ENCODE assay signal across 10 mouse cellular contexts in genomic region chr11:107248753-107249152, GRCm38 (mm10). TPM values are rescaled to one million over a fixed set of nuclear protein-coding genes. Genes with fewer than 3 reads are reported as not detected.
DNase-seq lines count a peak whose midpoint lies in the region; ATAC-seq lines count a peak whose summit lies in the region.
"Had no signal": no experiment of that assay in that cellular context is flagged by ENCODE, and none has a peak within 500 bp of the region (broad histone marks: within the 10 kb centered on the region; RNA-seq: fewer than 3 reads in every experiment).

No protein-coding gene starts in this region.

- H3K27ac ChIP-seq in forebrain, embryonic 14.5 days (ENCODE audit: low read depth, low read length): peak overlapping the region; percentile 27; the same call in 1 of the 2 replicates
- no peak overlapping the region for H3K27ac ChIP-seq in forebrain, embryonic 11.5 days (ENCODE audit: low read depth, low read length)
- H3K27ac ChIP-seq in midbrain, embryonic 14.5 days (replicated peaks; ENCODE audit: low read depth, low read length): no peak overlapping the region
- no peak overlapping the region for H3K27ac ChIP-seq in midbrain, embryonic 11.5 days (ENCODE audit: low read depth, low read length)
- H3K27ac ChIP-seq in neural tube, embryonic 14.5 days (ENCODE audit: low read depth, low read length): no peak overlapping the region
- no peak overlapping the region for H3K27ac ChIP-seq in limb, embryonic 10.5 days
- H3K27ac ChIP-seq: embryonic facial prominence, embryonic 10.5 days had no signal

- no peak for ATAC-seq in forebrain, embryonic 14.5 days
- no peak for ATAC-seq in forebrain, embryonic 11.5 days (replicated peaks; ENCODE audit: low FRiP score)
- no peak for ATAC-seq in midbrain, embryonic 14.5 days (ENCODE audit: low FRiP score, low TSS enrichment)
- no peak for ATAC-seq in midbrain, embryonic 11.5 days (ENCODE audit: low FRiP score)
- peak; percentile 46; the same call in 1 of the 2 replicates for ATAC-seq in neural tube, embryonic 14.5 days (ENCODE audit: low read depth)
- no peak for ATAC-seq in inflammation-experienced regulatory T-cells, adult 6 months

- no peak overlapping the region for H3K4me3 ChIP-seq in forebrain, embryonic 14.5 days (ENCODE audit: low read depth, low read length)
- H3K4me3 ChIP-seq in forebrain, embryonic 11.5 days (ENCODE audit: low read depth, low read length): no peak overlapping the region
- no peak overlapping the region for H3K4me3 ChIP-seq in midbrain, embryonic 14.5 days (replicated peaks; ENCODE audit: low read depth, low read length)
- no peak overlapping the region for H3K4me3 ChIP-seq in midbrain, embryonic 11.5 days (ENCODE audit: low read depth, low read length)
- H3K4me3 ChIP-seq in neural tube, embryonic 14.5 days (ENCODE audit: low read depth, low read length): no peak overlapping the region
- H3K4me3 ChIP-seq in limb, embryonic 10.5 days: no peak overlapping the region
- H3K4me3 ChIP-seq: embryonic facial prominence, embryonic 10.5 days had no signal

- H3K9ac ChIP-seq in forebrain, embryonic 14.5 days (ENCODE audit: low read length): no peak overlapping the region
- no peak overlapping the region for H3K9ac ChIP-seq in forebrain, embryonic 11.5 days (ENCODE audit: low read length)
- no peak overlapping the region for H3K9ac ChIP-seq in midbrain, embryonic 14.5 days (replicated peaks; ENCODE audit: low read length)
- H3K9ac ChIP-seq in midbrain, embryonic 11.5 days (ENCODE audit: low read length): no peak overlapping the region
- no peak overlapping the region for H3K9ac ChIP-seq in neural tube, embryonic 14.5 days (replicated peaks; ENCODE audit: low read depth, low read length)

- no peaks in the 10 kb centered on the region for H3K27me3 ChIP-seq in forebrain, embryonic 14.5 days (replicated peaks; ENCODE audit: control insufficient read depth, insufficient read depth, low read length)
- no peaks in the 10 kb centered on the region for H3K27me3 ChIP-seq in forebrain, embryonic 11.5 days (ENCODE audit: control insufficient read depth, insufficient read depth, low read length)
- H3K27me3 ChIP-seq in midbrain, embryonic 14.5 days (ENCODE audit: control insufficient read depth, insufficient read depth, low read length): no peaks in the 10 kb centered on the region
- H3K27me3 ChIP-seq in midbrain, embryonic 11.5 days (ENCODE audit: control insufficient read depth, insufficient read depth, low read length): no peaks in the 10 kb centered on the region
- H3K27me3 ChIP-seq in neural tube, embryonic 14.5 days (ENCODE audit: control insufficient read depth, insufficient read depth, low read length): no peaks in the 10 kb centered on the region
- no peaks in the 10 kb centered on the region for H3K27me3 ChIP-seq in limb, embryonic 10.5 days (ENCODE audit: low read depth, poor library complexity, severe bottlenecking)

- no peaks in the 10 kb centered on the region for H3K4me1 ChIP-seq in forebrain, embryonic 14.5 days (ENCODE audit: control insufficient read depth, insufficient read depth, low read length)
- no peaks in the 10 kb centered on the region for H3K4me1 ChIP-seq in forebrain, embryonic 11.5 days (replicated peaks; ENCODE audit: control insufficient read depth, insufficient read depth, low read length)
- no peaks in the 10 kb centered on the region for H3K4me1 ChIP-seq in midbrain, embryonic 14.5 days (ENCODE audit: control insufficient read depth, insufficient read depth, low read length)
- H3K4me1 ChIP-seq in midbrain, embryonic 11.5 days (ENCODE audit: control insufficient read depth, insufficient read depth, low read length): no peaks in the 10 kb centered on the region
- no peaks in the 10 kb centered on the region for H3K4me1 ChIP-seq in neural tube, embryonic 14.5 days (ENCODE audit: control insufficient read depth, insufficient read depth, low read length)
- no peaks in the 10 kb centered on the region for H3K4me1 ChIP-seq in limb, embryonic 10.5 days
- H3K4me1 ChIP-seq: embryonic facial prominence, embryonic 10.5 days had no signal

- no peak overlapping the region for H3K4me2 ChIP-seq in forebrain, embryonic 14.5 days (ENCODE audit: low read length)
- no peak overlapping the region for H3K4me2 ChIP-seq in forebrain, embryonic 11.5 days (ENCODE audit: low read depth, low read length, severe bottlenecking)
- H3K4me2 ChIP-seq in midbrain, embryonic 14.5 days (ENCODE audit: low read length): no peak overlapping the region
- H3K4me2 ChIP-seq in midbrain, embryonic 11.5 days: no peak overlapping the region
- no peak overlapping the region for H3K4me2 ChIP-seq in neural tube, embryonic 14.5 days (ENCODE audit: low read depth, low read length)

- H3K36me3 ChIP-seq in forebrain, embryonic 14.5 days (ENCODE audit: control insufficient read depth, insufficient read depth, low read length): peaks cover 25% of the 10 kb centered on the region
- H3K36me3 ChIP-seq in forebrain, embryonic 11.5 days (ENCODE audit: control insufficient read depth, insufficient read depth, low read length): peaks cover 2% of the 10 kb centered on the region; the same call in 1 of the 2 replicates
- H3K36me3 ChIP-seq in midbrain, embryonic 14.5 days (ENCODE audit: control insufficient read depth, insufficient read depth, low read length): peaks cover 11% of the 10 kb centered on the region; the same call in 1 of the 2 replicates
- H3K36me3 ChIP-seq in midbrain, embryonic 11.5 days (ENCODE audit: control insufficient read depth, insufficient read depth, low read length): peaks cover 3% of the 10 kb centered on the region; the same call in 1 of the 2 replicates
- H3K36me3 ChIP-seq in neural tube, embryonic 14.5 days (ENCODE audit: control insufficient read depth, insufficient read depth, low read length): no peaks in the 10 kb centered on the region
- peaks cover 86% of the 10 kb centered on the region for H3K36me3 ChIP-seq in limb, embryonic 10.5 days

- 78% methylated on average over 7 of the region's 7 CpGs for WGBS in forebrain, embryonic 14.5 days
- 96% methylated on average over 7 of the region's 7 CpGs for WGBS in forebrain, embryonic 11.5 days
- WGBS in midbrain, embryonic 14.5 days: 95% methylated on average over 7 of the region's 7 CpGs
- 98% methylated on average over 7 of the region's 7 CpGs for WGBS in midbrain, embryonic 11.5 days
- 74% methylated on average over 7 of the region's 7 CpGs for WGBS in neural tube, embryonic 14.5 days
- WGBS in limb, embryonic 10.5 days: 94% methylated on average over 7 of the region's 7 CpGs

- peak; percentile 67 for DNase-seq in forebrain, embryonic 14.5 days (ENCODE audit: low spot score)
- DNase-seq in forebrain, embryonic 11.5 days (ENCODE audit: low spot score): no peak
- peak; percentile 25 for DNase-seq in midbrain, embryonic 14.5 days
- no peak for DNase-seq in midbrain, embryonic 11.5 days (ENCODE audit: low spot score, missing footprints)
- peak; percentile 87 to 91 for DNase-seq in cerebellum, postnatal 14 days
- no peak for DNase-seq in limb, embryonic 10.5 days (ENCODE audit: low spot score)
- DNase-seq: right cerebral cortex, postnatal 4 days had no signal

- no peaks in the 10 kb centered on the region for H3K9me3 ChIP-seq in forebrain, embryonic 14.5 days (replicated peaks; ENCODE audit: control insufficient read depth, low read length)
- no peaks in the 10 kb centered on the region; the same call in none of the 2 replicates for H3K9me3 ChIP-seq in forebrain, embryonic 11.5 days (ENCODE audit: control insufficient read depth, low read length)
- H3K9me3 ChIP-seq in midbrain, embryonic 14.5 days (ENCODE audit: control insufficient read depth, low read length): no peaks in the 10 kb centered on the region
- H3K9me3 ChIP-seq in midbrain, embryonic 11.5 days (ENCODE audit: control insufficient read depth, low read length): no peaks in the 10 kb centered on the region; the same call in 1 of the 2 replicates
- no peaks in the 10 kb centered on the region for H3K9me3 ChIP-seq in neural tube, embryonic 14.5 days (ENCODE audit: control insufficient read depth, low read length)
- no peaks in the 10 kb centered on the region for H3K9me3 ChIP-seq in limb, embryonic 10.5 days (replicated peaks)

RNA-seq across cellular contexts. Expression of gene Nol11, which starts 59.6 kb away (rescaled TPM):
- 50.5 and 54.0 TPM in 2 replicates for polyA plus RNA-seq in forebrain, embryonic 14.5 days (2014; fragmentation: Nextera tagmentation; extraction: Ambion mirVana)
- 75.0 and 76.8 TPM in 2 replicates for polyA plus RNA-seq in forebrain, embryonic 11.5 days (2014; fragmentation: Nextera tagmentation; extraction: Ambion mirVana)
- 43.3 and 57.7 TPM in 2 replicates for polyA plus RNA-seq in midbrain, embryonic 14.5 days (2014; fragmentation: Nextera tagmentation; extraction: Ambion mirVana)
- 68.3 and 76.1 TPM in 2 replicates for polyA plus RNA-seq in midbrain, embryonic 11.5 days (2014; fragmentation: Nextera tagmentation; extraction: Ambion mirVana)
- 48.4 and 55.3 TPM in 2 replicates for polyA plus RNA-seq in neural tube, embryonic 14.5 days (2014; fragmentation: Nextera tagmentation; extraction: Ambion mirVana)
- 10 to 100 TPM; 39.3 to 62.7 (median 43.0) TPM for polyA plus RNA-seq in inflammation-experienced regulatory T-cells, adult 6 months (2017; shearing (Covaris generic))
- 74.5 and 77.7 TPM in 2 replicates for polyA plus RNA-seq in limb, embryonic 10.5 days (2016; fragmentation: Nextera tagmentation; extraction: Ambion mirVana)

Comparison
In these comparisons a context has a peak if more than half of its experiments do, and no peak if none do; other contexts are left out.
1. DNase-seq: peak in forebrain, embryonic 14.5 days (single experiment), midbrain, embryonic 14.5 days (single experiment) and cerebellum, postnatal 14 days (2 of 2); none in forebrain, embryonic 11.5 days (single experiment), midbrain, embryonic 11.5 days (single experiment) and limb, embryonic 10.5 days (single experiment).